Mouse (Mus musculus): Measurements from ENCODE around the gene Tnr.

- TF ChIP-seq CTCF (IDR thresholded peaks at IDR 0.05; ENCODE audit: borderline replicate concordance, control insufficient read depth, extremely low read depth, insufficient read depth, low read length, poor library complexity): no peak
- TF ChIP-seq POLR2A (IDR thresholded peaks at IDR 0.05; ENCODE audit: control insufficient read depth, extremely low read depth, insufficient read depth, low read length, poor library complexity): no peak
Measured at GRCm38 (mm10) chr1:159566046-159566445, 42.5 kb downstream of the Tnr start.
